ENCODE assay signal across 17 mouse cellular contexts in the genomic region with DNA sequence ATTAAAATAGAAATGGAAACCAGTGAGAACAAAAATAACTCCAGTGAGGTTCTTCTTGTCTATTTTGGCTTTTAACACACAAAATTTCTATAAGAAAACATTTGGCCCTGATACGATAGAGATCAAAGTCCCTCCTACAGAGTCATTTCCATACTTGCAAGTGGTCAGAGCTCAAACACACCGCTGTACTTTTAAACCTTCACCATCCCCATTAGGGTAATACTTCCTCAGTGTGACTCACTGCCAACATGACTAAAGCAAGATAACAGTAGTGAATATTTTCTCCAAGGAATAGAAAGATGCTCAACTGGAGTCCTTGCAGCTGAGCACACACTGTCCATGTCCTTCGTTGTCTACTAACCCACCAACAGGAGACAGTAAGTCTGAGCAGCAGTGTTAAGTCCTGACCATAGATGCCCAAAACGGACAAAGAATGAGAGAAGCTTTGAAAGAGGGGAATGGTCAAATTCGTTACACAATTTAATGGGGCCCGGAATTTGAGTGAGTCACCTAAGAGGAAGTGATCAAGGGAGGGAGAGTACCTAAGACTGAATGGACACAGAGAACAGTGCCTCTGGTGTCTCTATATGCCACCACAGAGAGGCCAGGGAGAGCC. TPM values are rescaled to one million over a fixed set of nuclear protein-coding genes. Genes with fewer than 3 reads are reported as not detected.
DNase-seq lines count a peak whose midpoint lies in the region; ATAC-seq and TF ChIP-seq lines count a peak whose summit lies in the region.
"Had no signal": no experiment of that assay in that cellular context is flagged by ENCODE, and none has a peak within 500 bp of the region (broad histone marks: within the 10 kb centered on the region; RNA-seq: fewer than 3 reads in every experiment).

No protein-coding gene starts in this region.

- DNase-seq in 3134 (ENCODE audit: extremely low read depth, insufficient read length, low spot score) = peak; percentile 68
- DNase-seq in left cerebral cortex, adult 8-10 months (ENCODE audit: low spot score in 2 of 2) = no peak
- DNase-seq in cerebellum, adult 9-11 months = no peak
- DNase-seq in thymus, adult 2 months = no peak
- no peak for DNase-seq in layer of hippocampus, adult 2 months (ENCODE audit: low spot score in 2 of 2)
- DNase-seq: cerebellum, adult 8-10 months; lung, adult 2 months had no signal

- H3K79me2 ChIP-seq in C2C12 (ENCODE audit: control insufficient read depth, insufficient read depth) = no peaks in the 10 kb centered on the region

- H3ac ChIP-seq in C2C12 (ENCODE audit: control insufficient read depth, insufficient read length, low read depth) = no peak overlapping the region

- H3K4me3 ChIP-seq in C2C12 (ENCODE audit: insufficient read depth, poor library complexity, severe bottlenecking) = no peak overlapping the region
- H3K4me3 ChIP-seq in megakaryocyte, embryonic 14.5 days (replicated peaks) = peak overlapping the region; percentile 30
- no peak overlapping the region for H3K4me3 ChIP-seq in thymus, adult 2 months (ENCODE audit: control insufficient read depth, insufficient read depth, low read length)
- H3K4me3 ChIP-seq in layer of hippocampus, adult 2 months = no peak overlapping the region
- H3K4me3 ChIP-seq: heart, embryonic 13.5 days; limb, embryonic 13.5 days; midbrain, embryonic 10.5 days had no signal

- H3K79me3 ChIP-seq in C2C12 (ENCODE audit: low read depth) = no peaks in the 10 kb centered on the region

- peaks cover 59% of the 10 kb centered on the region for H3K4me1 ChIP-seq in megakaryocyte, embryonic 14.5 days
- H3K4me1 ChIP-seq in thymus, adult 2 months (replicated peaks; ENCODE audit: control insufficient read depth, insufficient read depth, low read length) = no peaks in the 10 kb centered on the region
- H3K4me1 ChIP-seq: midbrain, embryonic 10.5 days had no signal

- ATAC-seq in common myeloid progenitor, adult 5-6 weeks (replicated peaks; ENCODE audit: low read depth, poor library complexity, severe bottlenecking) = peak; percentile 46; the same call in 1 of the 2 replicates

- no peaks in the 10 kb centered on the region for H3K9me3 ChIP-seq in megakaryocyte, embryonic 14.5 days
- H3K9me3 ChIP-seq: heart, embryonic 13.5 days; limb, embryonic 13.5 days; midbrain, embryonic 10.5 days had no signal

- 75% methylated on average over 6 of the region's 6 CpGs for WGBS in thymus, adult 2 months

- no peaks in the 10 kb centered on the region for H3K36me3 ChIP-seq in C2C12 (ENCODE audit: control insufficient read depth, insufficient read depth)
- H3K36me3 ChIP-seq in megakaryocyte, embryonic 14.5 days (replicated peaks; ENCODE audit: low read length) = no peaks in the 10 kb centered on the region
- no peaks in the 10 kb centered on the region for H3K36me3 ChIP-seq in thymus, adult 2 months (ENCODE audit: control insufficient read depth, insufficient read depth, low read length)
- H3K36me3 ChIP-seq: heart, embryonic 13.5 days; limb, embryonic 13.5 days; midbrain, embryonic 10.5 days had no signal

- TF ChIP-seq CTCF in C2C12 (IDR thresholded peaks at IDR 0.05; ENCODE audit: control insufficient read depth, insufficient read depth, insufficient read length) = no peak
- TF ChIP-seq CTCF in thymus, adult 2 months (IDR thresholded peaks at IDR 0.05; ENCODE audit: borderline replicate concordance, control insufficient read depth, extremely low read depth, insufficient read depth, low read length, poor library complexity) = no peak
- TF ChIP-seq CTCF in layer of hippocampus, adult 2 months (conservative IDR thresholded peaks at IDR 0.05) = no peak

- H3K27me3 ChIP-seq in C2C12 (ENCODE audit: control insufficient read depth, insufficient read depth, insufficient read length) = no peaks in the 10 kb centered on the region
- no peaks in the 10 kb centered on the region for H3K27me3 ChIP-seq in megakaryocyte, embryonic 14.5 days (replicated peaks)
- H3K27me3 ChIP-seq in thymus, adult 2 months (ENCODE audit: control insufficient read depth, insufficient read depth, low read length) = no peaks in the 10 kb centered on the region
- H3K27me3 ChIP-seq: heart, embryonic 13.5 days; limb, embryonic 13.5 days had no signal

- TF ChIP-seq POLR2A in thymus, adult 2 months (IDR thresholded peaks at IDR 0.05; ENCODE audit: control insufficient read depth, extremely low read depth, insufficient read depth, low read length, poor library complexity) = no peak

- no peak overlapping the region for H3K27ac ChIP-seq in thymus, adult 2 months (ENCODE audit: control insufficient read depth, insufficient read depth, low read length)
- no peak overlapping the region for H3K27ac ChIP-seq in layer of hippocampus, adult 2 months
- H3K27ac ChIP-seq: heart, embryonic 13.5 days; kidney, postnatal 0 days; limb, embryonic 13.5 days; midbrain, embryonic 10.5 days had no signal

TF ChIP-seq in C2C12, 6 proteins besides CTCF, POLR2A, EP300 and RAD21:
- no peak for TF ChIP-seq USF1 (IDR thresholded peaks at IDR 0.05; ENCODE audit: low read depth)
- peak; percentile 71 for TF ChIP-seq CEBPB (IDR thresholded peaks at IDR 0.05; ENCODE audit: low read depth)
- no peak for TF ChIP-seq FOSL1 (IDR thresholded peaks at IDR 0.05; ENCODE audit: insufficient read depth, low read length, poor library complexity, severe bottlenecking)
- no peak for TF ChIP-seq MYOG (IDR thresholded peaks at IDR 0.05; ENCODE audit: control insufficient read depth, extremely low read depth, insufficient read length)
- TF ChIP-seq MAX (IDR thresholded peaks at IDR 0.05) = no peak

RNA-seq across cellular contexts. Expression of a gene that starts 28.4 kb away (rescaled TPM):
- 0.12 TPM for polyA plus RNA-seq in C2C12 (2012; fragmentation: generic; extraction: Trizol)
- total RNA-seq in common myeloid progenitor, adult 5-6 weeks (2017) = 1.6 TPM in 1 of 2 replicates, not detected in the other
- polyA plus RNA-seq in megakaryocyte, embryonic 14.5 days (2012; ENCODE audit: insufficient read depth, low replicate concordance) = not detected in 2 replicates
- total RNA-seq in left cerebral cortex, adult 8-10 months (2022) = 1 to 10 TPM in 3 of 4 experiments, under 1 TPM in 1; 0.93 to 3.0 (median 1.7) TPM
- 1.1 and 2.0 TPM in 2 replicates for polyA plus RNA-seq in thymus, adult 2 months (2012; rRNA removed)
- total RNA-seq in layer of hippocampus, adult 2 months (2021) = under 1 TPM; 0.74 to 0.96 TPM
- total RNA-seq: gastrocnemius, adult 8-10 months had no signal
- polyA plus RNA-seq: midbrain, embryonic 10.5 days had no signal

RNA-seq across cellular contexts. Expression of a gene that starts 51.2 kb away (rescaled TPM):
- polyA plus RNA-seq in C2C12 (2012; fragmentation: generic; extraction: Trizol) = not detected
- total RNA-seq in common myeloid progenitor, adult 5-6 weeks (2017) = 0.09 TPM in 1 of 2 replicates, not detected in the other
- polyA plus RNA-seq in megakaryocyte, embryonic 14.5 days (2012; ENCODE audit: insufficient read depth, low replicate concordance) = 0.73 and 2.2 TPM in 2 replicates
- total RNA-seq in left cerebral cortex, adult 8-10 months (2022) = under 1 TPM; 0.14 to 0.49 (median 0.26) TPM
- 0.08 TPM in 1 of 2 replicates, not detected in the other for polyA plus RNA-seq in thymus, adult 2 months (2012; rRNA removed)
- not detected for total RNA-seq in layer of hippocampus, adult 2 months (2021)
- total RNA-seq: ES-E14; gastrocnemius, adult 8-10 months had no signal
- polyA plus RNA-seq: heart, embryonic 13.5 days; hindbrain, embryonic 11.5 days; lung, adult 2 months; midbrain, embryonic 10.5 days had no signal
